Mouse (Mus musculus) layer of hippocampus, adult 9-11 months (tissue): Measurements from ENCODE around the gene 2310034G01Rik.

ENCODE experiments used
- DNase-seq: peaks from one replicate; pipeline ENCODE4 v3.0.0; 2022

Gene 2310034G01Rik

DNA sequence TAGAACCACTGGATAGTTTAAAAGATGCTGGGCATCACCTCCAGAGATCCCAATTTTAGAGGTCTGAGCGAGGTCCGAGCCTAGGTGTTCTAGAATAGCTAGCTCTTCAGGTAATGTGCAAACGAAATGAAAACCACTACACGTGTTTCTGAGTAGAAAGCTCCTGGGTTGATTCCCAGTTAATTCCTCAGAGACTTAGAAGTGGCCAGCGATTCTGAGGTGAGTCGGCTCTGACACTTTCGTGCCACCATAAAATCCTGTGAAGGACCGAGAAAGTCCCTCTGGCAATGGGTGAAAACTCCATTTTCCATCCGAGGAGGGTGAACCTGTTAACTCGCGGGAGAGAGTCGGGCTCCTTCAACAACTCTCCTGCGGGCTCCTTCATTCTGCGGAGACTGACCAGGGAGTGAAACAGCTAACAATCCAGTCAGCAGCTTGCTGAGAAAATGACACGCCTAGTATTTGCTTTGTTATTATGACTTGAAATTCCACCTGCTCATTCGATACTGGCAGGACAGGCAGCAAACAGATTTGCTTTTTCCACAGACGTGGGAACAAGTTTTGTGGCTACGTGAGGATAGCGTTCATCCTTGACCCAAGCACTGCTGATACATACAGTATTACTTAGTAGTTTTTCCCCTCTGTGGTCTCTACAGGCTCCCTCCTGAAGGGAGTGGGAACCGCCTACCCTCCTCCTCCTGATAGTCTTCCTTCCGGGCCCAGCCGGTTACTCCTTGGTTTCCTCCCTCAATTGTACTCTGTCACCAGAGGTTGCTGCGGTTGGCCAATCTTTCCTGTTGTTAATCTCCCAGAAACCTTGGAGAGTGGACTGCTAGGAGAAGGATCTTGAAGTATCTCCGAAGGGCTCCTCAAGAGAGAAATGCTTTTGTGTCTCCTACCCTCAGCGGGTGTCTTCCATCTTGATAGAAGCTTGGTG lies 7.5 kb upstream of the 2310034G01Rik start:
- DNase-seq, result no peak

DNA sequence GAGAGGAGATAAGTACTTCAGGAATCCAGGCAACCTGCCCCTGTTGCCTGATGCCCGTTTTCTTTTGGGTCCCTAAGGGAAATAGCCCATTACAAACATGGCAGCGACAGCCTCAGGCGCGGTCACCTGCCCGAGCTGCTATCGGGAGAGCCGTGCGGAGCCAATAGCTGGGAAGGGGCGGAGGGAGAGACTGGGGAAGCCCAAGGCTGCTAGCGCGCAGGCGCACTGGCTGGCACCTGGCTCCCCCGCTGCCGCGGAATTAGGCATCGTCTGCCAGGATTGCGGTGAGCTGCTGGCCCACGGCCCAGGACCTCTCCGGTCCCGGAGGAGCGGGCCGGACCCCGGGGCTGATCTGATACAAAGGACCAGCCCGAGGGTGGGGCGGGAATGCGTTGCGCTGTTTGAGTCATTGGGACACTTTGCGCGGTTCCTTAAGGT lies 6.6 kb upstream of the 2310034G01Rik start:
- DNase-seq, result peak; percentile 94

DNA sequence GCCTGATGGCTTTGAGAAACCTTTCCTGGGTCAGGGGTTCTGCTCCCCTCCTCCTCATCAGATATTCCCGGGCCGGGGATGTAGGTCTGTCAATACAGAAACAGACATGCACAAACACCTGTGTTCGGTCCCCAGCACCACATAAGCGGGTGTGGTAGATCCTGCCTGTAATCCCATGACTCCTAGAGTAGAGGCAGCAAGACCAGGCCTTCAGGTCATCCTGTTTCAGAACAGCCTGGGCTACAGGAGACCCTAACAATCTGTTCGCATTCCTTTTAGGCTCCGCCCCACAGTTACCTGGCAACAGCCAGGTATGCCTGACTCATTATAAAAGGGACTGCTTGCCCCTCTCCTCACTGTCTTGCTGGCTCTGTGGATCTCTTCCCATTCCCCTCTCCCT lies 552 bp downstream of the 2310034G01Rik start:
- no peak for DNase-seq

DNA sequence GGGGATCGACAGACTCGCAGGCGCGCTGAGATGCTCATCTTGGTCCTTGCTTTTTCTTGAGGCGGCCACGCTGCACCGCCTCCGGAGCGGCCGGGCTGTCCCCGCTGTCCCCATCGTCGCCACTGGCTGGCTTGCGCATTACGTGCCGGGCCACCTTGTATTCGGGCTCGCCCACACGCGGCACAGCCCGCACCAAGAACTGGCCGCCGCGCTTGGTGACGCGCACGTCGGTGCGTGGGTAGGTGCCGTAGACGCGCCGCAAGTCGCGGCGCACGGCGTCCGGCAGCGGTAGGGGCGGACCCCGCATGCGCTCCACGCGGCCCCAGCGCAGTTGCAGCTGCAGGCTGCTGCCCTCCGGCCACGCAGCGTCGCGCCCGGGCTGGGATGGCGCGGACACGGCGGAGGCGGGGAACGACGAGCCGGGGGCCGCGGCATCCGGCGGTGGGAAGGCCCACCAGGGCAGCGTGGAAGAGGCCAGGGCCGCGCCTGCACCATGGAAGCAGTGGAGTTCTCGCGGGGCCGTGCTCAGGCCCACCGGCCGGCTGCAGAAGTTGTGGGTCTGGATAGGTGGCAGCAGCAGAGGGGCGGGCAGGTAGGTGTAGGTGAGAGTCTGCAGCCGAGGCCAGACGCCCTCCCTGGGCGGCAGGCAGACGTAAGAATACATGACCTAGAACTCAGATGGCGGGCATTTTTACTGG lies 1.2 kb downstream of the 2310034G01Rik start:
- peak; percentile 94 for DNase-seq

DNA sequence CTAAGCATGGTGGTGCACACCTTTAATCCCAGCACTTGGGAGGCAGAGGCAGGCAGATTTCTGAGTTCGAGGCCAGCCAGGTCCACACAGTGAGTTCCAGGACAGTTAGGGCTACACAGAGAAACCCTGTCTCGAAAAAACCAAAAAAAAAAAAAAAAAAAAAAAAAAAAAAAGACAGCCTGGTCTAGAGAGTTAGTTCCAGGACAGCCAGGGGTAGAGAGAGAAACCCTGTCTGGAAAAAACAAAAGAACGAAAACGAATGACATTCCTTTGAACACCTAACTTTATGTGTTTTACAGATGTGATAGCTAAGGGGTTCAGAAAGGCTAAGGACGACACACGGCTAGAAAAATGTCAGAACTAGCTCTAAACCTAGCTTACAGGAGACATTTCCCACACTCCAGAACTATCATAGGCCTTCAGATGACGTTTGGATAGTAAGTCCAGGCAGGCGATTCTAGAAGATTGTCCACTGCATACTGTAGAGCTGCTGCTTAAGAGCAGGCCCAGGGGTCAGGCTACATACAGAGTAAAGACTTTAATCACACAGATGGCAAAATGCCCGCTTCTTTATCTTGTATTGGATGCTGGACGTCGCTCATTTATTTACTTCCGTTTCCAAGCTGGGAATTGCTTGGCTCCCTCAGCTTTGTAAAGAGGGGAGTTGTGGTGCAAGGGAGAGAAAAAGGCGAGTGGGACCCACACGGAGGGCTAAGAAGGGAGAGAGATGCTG lies 2.0 kb downstream of the 2310034G01Rik start:
- DNase-seq, result no peak

DNA sequence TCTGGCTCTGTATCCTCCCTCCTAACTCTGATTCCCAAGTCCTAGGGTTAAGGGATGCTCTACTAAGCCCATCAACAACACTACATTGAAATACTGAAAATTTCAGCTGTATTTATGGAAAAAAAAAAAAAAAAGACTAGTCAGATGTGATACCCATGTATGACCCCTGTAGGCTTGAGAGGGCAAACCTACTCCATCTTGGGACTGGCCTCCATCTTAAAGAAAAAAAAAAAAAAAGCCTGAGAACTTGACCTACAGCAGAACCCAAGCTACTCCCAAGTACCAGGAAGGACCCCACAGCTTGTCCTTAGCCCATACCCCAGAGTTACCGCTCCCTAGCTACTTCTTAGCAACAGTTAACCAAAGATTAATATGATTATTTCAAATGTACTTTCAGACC lies 3.0 kb downstream of the 2310034G01Rik start:
- DNase-seq, result no peak

DNA sequence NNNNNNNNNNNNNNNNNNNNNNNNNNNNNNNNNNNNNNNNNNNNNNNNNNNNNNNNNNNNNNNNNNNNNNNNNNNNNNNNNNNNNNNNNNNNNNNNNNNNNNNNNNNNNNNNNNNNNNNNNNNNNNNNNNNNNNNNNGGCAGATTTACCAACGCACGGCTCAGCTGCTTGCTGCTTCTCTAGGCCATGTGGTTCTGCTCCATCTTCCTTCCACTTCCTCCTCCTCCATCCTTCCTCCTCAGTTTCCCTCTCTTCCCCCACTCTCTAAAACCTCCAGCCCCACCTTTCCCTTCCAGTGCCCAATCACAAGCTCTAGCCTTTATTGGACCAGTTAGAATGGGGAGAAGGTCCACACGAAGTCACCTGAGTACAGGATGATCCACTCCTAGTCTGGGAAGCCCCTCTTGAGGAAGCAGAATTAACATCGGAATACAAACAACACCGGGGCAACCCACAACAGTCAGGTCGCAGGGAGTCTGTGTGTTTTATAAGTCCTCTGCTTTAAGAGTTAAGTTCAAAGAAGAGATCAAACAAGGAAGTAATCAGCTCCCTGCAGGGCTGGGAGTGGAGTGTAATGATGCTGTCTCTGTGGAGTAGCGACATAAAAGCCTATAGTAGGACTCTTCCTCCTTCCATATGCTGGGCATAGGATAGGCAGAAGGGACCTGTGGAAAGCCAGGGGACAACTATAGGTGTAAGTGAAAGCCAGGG lies 5.2 kb downstream of the 2310034G01Rik start:
- DNase-seq, result no peak

DNA sequence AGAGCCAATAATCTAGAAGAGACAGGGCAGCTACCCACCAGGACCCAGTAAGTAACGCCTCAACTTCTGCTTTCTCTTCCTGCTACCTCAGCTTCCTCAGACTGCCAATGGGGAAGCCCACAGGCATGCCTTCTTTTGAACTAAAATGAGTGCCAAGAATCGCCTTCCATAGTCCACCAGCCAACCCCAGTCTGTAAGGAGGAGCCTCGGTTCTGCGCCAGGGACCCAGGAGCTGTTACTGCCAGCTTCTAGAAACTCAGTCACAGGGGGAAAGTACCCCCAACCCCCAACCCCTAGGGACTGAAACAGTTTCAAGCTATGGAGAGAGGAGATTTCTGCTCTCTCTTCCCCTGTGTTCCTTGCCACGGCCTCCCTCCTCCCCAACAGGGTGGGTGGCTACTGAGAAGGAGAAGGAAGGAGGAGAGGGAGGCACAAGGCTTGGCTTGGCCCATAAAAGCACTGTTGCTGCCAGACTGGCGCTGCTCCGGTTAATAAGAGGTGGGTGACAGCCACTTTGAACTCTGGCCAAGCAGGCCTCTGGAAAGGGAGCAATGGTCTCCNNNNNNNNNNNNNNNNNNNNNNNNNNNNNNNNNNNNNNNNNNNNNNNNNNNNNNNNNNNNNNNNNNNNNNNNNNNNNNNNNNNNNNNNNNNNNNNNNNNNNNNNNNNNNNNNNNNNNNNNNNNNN lies 10.7 kb downstream of the 2310034G01Rik start:
- DNase-seq, result peak; percentile 70

DNA sequence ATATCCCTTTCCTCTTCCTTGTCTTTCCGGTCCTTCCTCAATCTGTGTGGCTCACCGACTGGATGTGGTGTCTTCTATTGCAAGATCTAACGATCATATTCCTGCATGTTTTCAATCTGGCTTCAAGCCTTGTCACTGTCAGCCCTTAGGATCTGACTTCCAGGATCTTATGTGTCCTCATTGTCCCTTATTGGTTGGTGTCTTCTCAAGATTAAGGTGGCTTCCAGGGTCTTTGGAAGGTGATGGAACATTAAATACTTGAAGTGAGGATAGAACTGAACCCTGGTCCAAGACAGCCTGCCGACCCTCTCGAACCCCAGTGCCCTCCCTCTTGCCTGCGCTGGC lies 11.2 kb downstream of the 2310034G01Rik start:
- DNase-seq, result no peak

DNA sequence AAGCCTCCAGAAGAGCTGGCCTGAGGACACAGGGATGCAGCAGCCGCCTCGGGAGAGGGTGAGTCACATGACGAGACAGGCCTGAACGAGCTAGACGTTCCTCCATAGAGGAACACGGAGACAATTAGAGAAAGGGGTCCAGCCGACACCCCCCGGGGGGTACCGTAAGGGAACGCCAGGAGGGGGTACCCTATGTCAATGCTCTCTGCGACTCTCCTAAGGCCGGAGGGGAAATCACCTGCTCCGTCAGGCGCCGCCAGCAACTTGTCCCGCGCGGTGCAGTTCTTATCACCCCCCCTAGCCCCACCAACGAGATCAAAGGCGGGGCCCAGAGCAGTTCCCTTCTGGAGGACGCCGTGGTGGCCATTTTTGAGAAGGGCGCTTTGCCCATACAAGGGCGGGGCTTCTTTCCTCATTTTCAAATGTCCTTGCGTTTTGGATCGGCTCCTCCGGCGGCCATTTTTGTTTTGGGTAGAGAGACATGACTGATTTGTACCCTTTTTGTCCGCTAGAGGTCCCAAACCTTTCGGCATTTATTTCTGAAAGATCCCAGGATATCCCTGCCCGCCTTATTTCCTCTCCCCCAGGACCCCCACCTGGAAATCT lies 11.7 kb downstream of the 2310034G01Rik start, which contains the start of gene Cuedc2:
Gene Cuedc2, minus strand, starts transcription at position 372 of the 606 bp plus-strand sequence.
- DNase-seq, result peak; percentile 96

DNA sequence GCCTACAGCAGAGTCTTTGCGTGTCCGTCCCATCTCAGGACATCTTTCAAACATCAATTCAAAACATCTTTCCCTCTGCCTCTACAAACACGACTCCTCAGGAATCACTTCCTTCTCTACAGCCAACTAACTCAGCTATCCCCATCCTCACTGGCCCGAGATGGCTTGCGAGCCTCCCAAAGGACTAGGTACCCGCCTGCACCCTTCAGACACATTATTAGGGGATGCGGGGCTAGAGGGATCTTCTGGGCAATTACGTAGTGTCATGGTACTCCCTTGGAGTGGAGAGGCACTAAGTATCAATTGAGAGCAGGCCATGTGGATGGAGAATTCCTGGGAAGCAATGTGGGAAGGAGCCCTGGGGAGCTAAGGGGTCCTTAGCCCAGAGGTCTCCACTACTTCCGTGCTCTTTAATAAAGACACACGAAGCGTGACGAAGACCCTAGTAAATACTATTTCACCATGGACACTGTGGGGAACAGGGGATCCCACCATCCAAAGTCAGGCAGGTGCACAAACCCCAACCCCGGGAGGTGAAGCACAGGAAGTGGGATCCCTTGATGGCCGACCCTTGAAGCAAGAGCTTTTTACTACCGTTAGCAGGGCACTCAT lies 12.3 kb downstream of the 2310034G01Rik start:
- DNase-seq, result no peak

DNA sequence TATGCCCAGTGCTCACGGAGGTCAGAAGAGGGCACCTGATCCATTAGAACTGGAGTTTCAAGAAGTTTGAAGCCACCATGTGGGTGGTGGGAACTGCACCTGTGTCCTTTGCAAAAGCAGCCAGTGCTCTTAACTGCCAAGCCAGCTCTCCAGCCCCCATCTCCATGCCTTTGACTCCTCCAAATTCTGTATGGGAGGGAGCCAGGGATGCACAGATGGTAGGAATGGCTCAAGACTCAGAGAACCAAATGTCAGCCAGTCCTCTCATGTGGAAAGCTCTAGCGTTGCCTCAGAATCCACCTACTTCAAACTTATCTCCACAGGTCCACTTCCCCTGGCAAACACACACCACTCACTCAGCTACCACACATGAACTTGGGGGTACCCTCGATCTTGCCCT lies 16.2 kb downstream of the 2310034G01Rik start:
- peak; percentile 32 for DNase-seq

DNA sequence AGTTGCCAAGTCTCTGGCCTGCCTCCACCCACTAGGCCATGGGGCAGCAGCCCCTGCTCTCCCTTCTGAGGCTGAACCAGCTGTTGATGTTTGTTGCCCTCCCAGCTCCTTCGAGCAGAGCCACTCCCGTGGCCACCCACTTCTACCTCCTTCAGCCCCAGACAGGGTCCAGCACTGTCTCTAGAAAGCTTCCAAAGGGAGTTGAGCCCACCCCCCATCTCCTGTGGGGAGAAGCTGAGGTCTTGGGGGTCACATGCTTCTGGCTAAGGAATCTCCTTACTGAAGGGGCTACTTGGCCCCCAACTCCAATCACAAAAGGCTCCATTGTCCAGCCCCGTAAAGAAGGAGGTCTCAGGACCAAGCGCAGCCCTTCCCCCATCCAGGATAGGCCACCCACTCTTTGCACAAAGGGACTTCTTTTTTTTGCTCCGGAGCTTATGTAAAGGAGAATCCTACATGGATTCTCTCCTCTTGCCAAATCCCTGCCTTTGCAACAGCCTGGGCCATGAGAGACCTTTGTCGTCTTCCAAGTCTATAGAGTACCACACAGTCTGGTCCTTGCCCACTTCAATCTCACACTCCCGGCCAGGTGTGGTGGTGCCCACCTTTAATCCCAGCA lies 17.3 kb downstream of the 2310034G01Rik start:
- no peak for DNase-seq

DNA sequence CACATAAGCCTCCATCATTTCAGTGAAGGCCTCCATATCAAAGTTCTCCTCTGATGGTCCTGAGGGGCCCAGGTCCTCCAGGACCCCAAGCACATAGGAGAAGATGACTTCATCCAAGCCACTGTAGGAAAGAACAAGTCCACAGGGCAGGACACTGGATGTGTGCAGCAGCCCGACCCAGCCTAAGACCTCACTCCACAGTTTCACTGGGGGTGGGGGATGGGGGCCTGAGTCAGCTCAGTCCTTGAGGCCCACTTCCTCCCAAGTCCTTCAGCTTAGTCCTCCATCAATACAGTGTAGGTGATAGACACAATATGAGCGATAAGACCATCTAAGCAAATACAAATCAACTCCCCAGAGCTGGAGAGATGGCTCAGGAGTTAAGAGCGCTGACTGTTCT lies 18.2 kb downstream of the 2310034G01Rik start:
- DNase-seq, result no peak

DNA sequence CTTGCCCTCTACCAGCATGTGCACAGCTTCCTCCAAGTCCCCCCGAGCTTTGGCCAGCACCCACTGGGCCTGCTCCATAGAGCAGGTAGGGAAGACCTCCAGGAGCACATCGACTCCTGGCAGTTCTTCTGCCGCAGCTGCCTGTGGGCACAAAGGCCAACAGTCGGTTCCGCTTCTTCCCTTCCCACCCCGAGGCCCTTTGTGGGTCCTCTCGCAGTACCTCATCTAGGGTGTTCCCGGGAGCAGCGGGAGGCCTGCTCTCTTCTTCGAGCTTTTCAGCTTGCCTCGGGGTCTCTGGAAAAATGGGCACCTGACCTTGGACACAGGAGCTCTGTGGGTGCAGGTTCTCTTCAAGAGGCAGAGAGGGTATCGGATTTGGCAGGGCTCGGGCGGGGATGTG lies 18.8 kb downstream of the 2310034G01Rik start:
- DNase-seq, result peak; percentile 9

DNA sequence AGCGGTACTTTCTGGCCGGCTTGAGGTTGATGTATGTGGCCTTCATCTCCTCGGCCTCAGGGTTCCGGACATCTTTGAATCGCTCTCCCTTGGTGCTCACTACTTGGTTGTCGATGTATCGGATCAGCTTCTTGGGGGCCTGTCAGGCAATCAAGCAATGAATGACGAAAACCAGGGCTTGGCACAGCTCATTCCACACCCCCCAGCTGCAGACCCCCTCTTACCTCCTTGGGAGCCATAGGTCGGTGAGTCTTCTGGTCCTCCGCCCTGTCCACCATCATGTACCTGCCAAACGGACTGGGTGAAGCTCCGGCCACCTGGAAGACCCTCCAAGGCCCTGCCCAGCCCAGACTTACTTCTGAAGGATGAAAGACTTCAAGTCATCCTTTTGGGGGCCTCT lies 19.4 kb downstream of the 2310034G01Rik start:
- DNase-seq, result peak; percentile 14

DNA sequence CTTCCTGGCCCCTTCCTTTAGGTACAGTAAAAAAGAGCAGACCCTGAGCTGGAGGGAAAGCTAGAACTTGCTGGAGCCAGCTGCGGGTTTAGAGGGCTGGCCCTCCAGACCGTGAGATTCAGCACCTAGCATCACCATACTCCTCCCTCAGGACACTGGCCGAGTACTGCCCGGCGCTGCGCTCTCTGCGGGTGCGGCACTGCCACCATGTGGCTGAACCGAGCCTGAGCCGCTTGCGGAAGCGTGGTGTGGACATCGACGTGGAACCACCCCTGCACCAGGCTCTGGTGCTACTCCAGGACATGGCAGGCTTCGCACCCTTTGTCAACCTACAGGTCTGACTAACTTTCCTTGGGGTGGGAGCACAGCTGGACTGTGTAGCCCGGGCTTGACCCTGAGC lies 20.2 kb downstream of the 2310034G01Rik start:
- DNase-seq, result peak; percentile 72

DNA sequence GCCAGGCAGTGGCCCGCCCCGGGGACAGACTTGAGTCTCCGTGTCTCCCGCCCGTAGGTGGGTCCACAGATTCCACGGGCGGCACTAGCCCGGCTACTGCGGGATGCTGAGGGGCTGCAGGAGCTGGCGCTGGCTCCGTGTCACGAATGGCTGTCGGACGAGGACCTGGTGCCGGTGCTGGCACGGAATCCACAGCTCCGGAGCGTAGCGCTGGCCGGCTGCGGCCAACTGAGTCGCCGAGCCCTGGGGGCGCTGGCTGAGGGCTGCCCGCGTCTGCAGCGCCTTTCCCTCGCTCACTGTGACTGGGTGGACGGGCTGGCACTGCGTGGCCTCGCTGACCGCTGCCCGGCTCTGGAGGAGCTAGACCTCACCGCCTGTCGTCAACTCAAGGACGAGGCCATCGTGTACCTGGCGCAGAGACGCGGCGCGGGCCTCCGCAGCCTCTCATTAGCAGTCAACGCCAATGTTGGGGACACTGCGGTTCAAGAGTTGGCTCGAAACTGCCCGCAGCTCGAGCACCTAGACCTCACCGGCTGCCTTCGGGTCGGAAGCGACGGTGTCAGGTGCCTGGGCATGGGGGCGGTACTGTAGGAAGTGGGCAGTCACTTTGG lies 21.0 kb downstream of the 2310034G01Rik start:
- DNase-seq, result peak; percentile 14

DNA sequence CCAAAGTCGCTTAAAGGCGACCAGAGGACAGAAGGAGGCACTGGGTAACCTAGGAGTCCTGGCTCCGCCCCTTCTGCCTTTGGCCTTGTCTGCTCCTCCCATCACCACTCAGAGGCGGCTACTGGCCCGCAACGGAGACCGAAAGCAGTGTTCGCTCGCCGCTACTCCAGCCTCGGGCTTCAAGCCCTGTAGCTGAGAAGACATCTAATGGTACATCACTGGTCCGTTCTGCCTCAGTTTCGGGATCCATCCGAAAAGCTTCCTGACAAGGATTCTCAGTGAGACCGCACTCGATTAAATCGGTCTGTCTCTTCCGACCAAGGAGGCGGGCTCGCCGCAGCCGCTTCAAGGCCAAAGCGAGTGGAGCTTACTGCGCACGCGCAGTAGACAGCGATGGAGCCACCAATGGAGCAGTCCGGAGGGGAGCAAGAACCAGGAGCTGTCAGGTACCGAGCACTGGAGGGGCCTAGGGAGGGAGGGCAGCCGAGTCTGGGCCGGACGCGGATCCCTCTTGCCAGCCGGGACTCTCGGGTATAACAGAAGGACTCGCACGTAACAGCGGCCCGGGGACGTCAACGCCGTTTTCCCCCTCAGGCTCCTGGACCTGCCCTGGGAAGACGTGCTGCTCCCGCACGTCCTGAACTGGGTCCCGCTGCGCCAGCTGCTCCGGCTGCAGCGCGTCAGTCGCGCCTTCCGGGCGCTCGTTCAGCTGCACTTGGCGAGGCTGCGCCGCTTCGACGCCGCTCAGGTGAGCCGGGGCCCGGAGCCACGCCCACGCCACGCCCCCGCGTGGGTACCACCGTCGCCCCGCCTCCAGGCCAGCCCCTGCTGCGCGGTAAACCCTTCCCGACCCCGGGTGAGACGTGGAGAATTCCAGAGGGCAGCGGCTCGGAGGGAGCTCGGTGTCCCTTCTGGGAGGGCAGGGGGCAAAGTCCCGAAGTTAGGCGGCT lies 21.7 kb downstream of the 2310034G01Rik start, which contains the start of gene Fbxl15:
Gene Fbxl15, plus strand, starts transcription at position 104 of the 950 bp plus-strand sequence.
- peak; percentile 98 for DNase-seq
